Mouse (Mus musculus): ENCODE measurements around the gene Pif1. TPM values are rescaled to one million over a fixed set of nuclear protein-coding genes. Genes with fewer than 3 reads are reported as not detected.

Gene Pif1
- polyA plus RNA-seq, 1 experiment, result 0.24 TPM

- no peak for DNase-seq (ENCODE audit: extremely low spot score in 1 of 2, low spot score in 1 of 2)
Measured at GRCm38 (mm10) chr9:65556979-65557378, 30.0 kb upstream of the Pif1 start.

GRCm38 (mm10) chr9:65558806-65559205 is 28.2 kb upstream of the Pif1 start:
- no peak for DNase-seq (ENCODE audit: extremely low spot score in 1 of 2, low spot score in 1 of 2)

- peak in 1 of 2 experiments; percentile 34 for DNase-seq (ENCODE audit: extremely low spot score in 1 of 2, low spot score in 1 of 2)
Measured at GRCm38 (mm10) chr9:65561016-65561415, 25.9 kb upstream of the Pif1 start.

GRCm38 (mm10) chr9:65562081-65562506 is 24.9 kb upstream of the Pif1 start:
- peak; percentile 58 to 60 for DNase-seq (ENCODE audit: extremely low spot score in 1 of 2, low spot score in 1 of 2)

GRCm38 (mm10) chr9:65563073-65563472 is 23.9 kb upstream of the Pif1 start:
- DNase-seq (ENCODE audit: extremely low spot score in 1 of 2, low spot score in 1 of 2), result no peak

- no peak for DNase-seq (ENCODE audit: extremely low spot score in 1 of 2, low spot score in 1 of 2)
Measured at GRCm38 (mm10) chr9:65564698-65565097, 22.3 kb upstream of the Pif1 start.

- DNase-seq (ENCODE audit: extremely low spot score in 1 of 2, low spot score in 1 of 2), result no peak
Measured at GRCm38 (mm10) chr9:65568787-65569186, 18.2 kb upstream of the Pif1 start.

GRCm38 (mm10) chr9:65569491-65569971 is 17.4 kb upstream of the Pif1 start:
- DNase-seq (ENCODE audit: extremely low spot score in 1 of 2, low spot score in 1 of 2), result no peak

GRCm38 (mm10) chr9:65572837-65573236 is 14.1 kb upstream of the Pif1 start:
- no peak for DNase-seq (ENCODE audit: extremely low spot score in 1 of 2, low spot score in 1 of 2)

GRCm38 (mm10) chr9:65574513-65575392 is 12.2 kb upstream of the Pif1 start:
- DNase-seq (ENCODE audit: extremely low spot score in 1 of 2, low spot score in 1 of 2), result no peak

- DNase-seq (ENCODE audit: extremely low spot score in 1 of 2, low spot score in 1 of 2), result no peak
Measured at GRCm38 (mm10) chr9:65575393-65576196, 11.4 kb upstream of the Pif1 start.

GRCm38 (mm10) chr9:65576861-65577510 is 10.0 kb upstream of the Pif1 start:
- peak; percentile 45 to 47 for DNase-seq (ENCODE audit: extremely low spot score in 1 of 2, low spot score in 1 of 2)

- no peak for DNase-seq (ENCODE audit: extremely low spot score in 1 of 2, low spot score in 1 of 2)
Measured at GRCm38 (mm10) chr9:65577511-65578196, 9.3 kb upstream of the Pif1 start.

- DNase-seq (ENCODE audit: extremely low spot score in 1 of 2, low spot score in 1 of 2), result no peak
Measured at GRCm38 (mm10) chr9:65578801-65579249, 8.1 kb upstream of the Pif1 start.

- DNase-seq (ENCODE audit: extremely low spot score in 1 of 2, low spot score in 1 of 2), result peak; percentile 63 to 79
Measured at GRCm38 (mm10) chr9:65579781-65580371, 7.1 kb upstream of the Pif1 start, which contains the start of gene Plekho2. Gene Plekho2 (minus strand): TSS chr9:65580040.

GRCm38 (mm10) chr9:65580401-65581256 is 6.3 kb upstream of the Pif1 start:
- peak; percentile 51 to 80 for DNase-seq (ENCODE audit: extremely low spot score in 1 of 2, low spot score in 1 of 2)

GRCm38 (mm10) chr9:65583045-65583444 is 3.9 kb upstream of the Pif1 start:
- no peak for DNase-seq (ENCODE audit: extremely low spot score in 1 of 2, low spot score in 1 of 2)

- no peak for DNase-seq (ENCODE audit: extremely low spot score in 1 of 2, low spot score in 1 of 2)
Measured at GRCm38 (mm10) chr9:65587270-65587572, 261 bp downstream of the Pif1 start.

Data from frontal cortex, adult 2 months (tissue).